Mouse (Mus musculus) WW6 (cell line): ENCODE results near the gene Naif1.

Experiments
- DNase-seq: peaks from one replicate; pipeline ENCODE4 v3.0.0-alpha.2; 2013; ENCODE audit warnings: low read depth, low spot score

Naif1 gene

GRCm38 (mm10) chr2:32449761-32450754 is at the start of gene Naif1:
Gene Naif1 (plus strand): TSS chr2:32450457.
- no peak for DNase-seq

GRCm38 (mm10) chr2:32404663-32405062 is 45.6 kb upstream of the Naif1 start:
- peak; percentile 94 for DNase-seq

- DNase-seq: no peak
Observed at GRCm38 (mm10) chr2:32407144-32407824, 43.0 kb upstream of the Naif1 start.

- DNase-seq: no peak
Observed at GRCm38 (mm10) chr2:32408429-32409424, 41.5 kb upstream of the Naif1 start.

GRCm38 (mm10) chr2:32411407-32411806 is 38.9 kb upstream of the Naif1 start:
- DNase-seq: no peak

DNA sequence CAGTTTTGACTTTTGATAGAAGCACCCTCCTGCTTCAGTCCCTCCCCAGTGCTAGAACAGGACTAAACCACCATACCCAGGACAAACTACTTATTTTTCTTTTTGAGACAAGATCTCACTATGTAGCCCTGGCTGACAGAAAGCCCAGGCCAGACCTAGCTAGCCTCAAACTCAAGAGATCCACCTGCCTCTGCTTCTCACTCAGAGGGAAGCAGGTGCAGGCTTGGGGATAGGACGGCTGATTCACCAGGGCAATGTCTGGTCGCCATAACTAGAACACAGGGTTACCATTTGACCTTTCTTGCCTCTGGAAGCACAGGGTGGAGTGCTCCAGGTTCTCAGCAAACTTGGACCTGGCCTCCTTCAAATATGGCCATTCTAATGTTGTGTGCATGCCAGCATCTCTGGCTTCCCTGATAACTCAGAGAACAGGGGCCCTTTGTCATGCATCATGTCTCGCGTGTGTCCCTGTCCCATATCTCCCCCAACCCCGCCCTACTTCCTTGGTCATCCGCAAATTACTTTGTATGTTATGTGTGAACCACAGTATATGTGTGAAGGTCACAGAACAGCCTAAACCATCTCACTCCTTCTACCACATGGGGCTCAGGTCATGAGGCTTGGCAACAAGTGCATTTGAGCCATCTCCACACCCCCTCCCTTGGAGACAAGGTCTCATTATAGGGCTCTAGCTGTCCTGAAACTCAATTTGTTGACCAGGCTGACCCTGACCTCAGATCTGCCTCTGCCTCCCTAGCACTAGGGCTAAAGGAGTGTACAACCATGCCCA is 37.3 kb upstream of the Naif1 start:
- DNase-seq: no peak

- DNase-seq: no peak
Observed at GRCm38 (mm10) chr2:32413936-32414335, 36.3 kb upstream of the Naif1 start.

GRCm38 (mm10) chr2:32415801-32416200 is 34.5 kb upstream of the Naif1 start:
- DNase-seq: no peak

DNA sequence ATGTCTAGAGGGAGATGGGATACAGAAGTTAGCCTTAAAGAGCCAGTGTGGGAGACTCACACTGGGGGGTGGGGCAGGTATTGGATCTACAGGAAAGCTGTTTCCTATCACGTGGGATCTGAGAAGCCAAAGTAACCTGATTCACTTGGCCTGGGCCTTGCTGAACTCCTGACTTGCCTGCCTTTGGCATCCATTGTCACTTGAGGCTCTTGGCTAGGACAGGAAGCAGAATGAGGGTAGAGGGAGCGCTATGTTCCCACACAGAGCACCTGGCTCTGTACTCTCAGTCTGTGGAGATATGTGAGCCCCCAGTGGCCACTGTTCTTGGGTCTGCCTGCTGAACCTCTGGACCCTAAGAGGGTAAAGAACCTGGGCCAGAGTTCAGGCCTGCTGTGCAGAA is 33.7 kb upstream of the Naif1 start:
- no peak for DNase-seq

- no peak for DNase-seq
Observed at GRCm38 (mm10) chr2:32417486-32417885, 32.8 kb upstream of the Naif1 start.

- DNase-seq: no peak
Observed at GRCm38 (mm10) chr2:32418430-32419151, 31.7 kb upstream of the Naif1 start.

GRCm38 (mm10) chr2:32419359-32419758 is 30.9 kb upstream of the Naif1 start:
- DNase-seq: no peak

DNA sequence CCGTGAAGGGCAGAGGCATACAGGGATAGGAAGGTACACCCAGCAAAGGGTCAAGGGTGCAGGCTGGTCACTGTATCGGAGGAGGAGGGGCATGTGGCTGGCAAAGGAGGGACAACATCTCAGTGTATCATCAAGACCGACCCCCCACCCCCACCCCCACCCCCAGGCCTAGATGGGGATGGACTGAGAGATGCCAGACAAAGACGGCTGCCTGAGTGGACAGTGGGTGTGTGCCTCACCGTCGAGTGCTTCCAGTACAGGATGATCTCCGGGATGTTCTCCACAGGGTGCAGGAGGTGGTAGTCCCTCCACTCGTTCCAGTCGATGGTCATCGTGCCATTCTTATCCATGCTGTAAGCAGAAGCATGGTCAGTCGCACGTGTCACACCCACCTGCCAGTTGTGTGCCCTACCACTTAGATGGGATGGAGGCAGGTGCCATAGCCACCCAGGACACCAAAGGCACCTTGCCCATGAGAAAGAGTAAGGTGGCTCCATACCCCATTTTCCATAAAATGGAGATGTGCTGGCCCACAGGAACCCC is 30.1 kb upstream of the Naif1 start:
- DNase-seq: no peak

- no peak for DNase-seq
Observed at GRCm38 (mm10) chr2:32420647-32421046, 29.6 kb upstream of the Naif1 start.

GRCm38 (mm10) chr2:32421851-32422251 is 28.4 kb upstream of the Naif1 start:
- DNase-seq: no peak

DNA sequence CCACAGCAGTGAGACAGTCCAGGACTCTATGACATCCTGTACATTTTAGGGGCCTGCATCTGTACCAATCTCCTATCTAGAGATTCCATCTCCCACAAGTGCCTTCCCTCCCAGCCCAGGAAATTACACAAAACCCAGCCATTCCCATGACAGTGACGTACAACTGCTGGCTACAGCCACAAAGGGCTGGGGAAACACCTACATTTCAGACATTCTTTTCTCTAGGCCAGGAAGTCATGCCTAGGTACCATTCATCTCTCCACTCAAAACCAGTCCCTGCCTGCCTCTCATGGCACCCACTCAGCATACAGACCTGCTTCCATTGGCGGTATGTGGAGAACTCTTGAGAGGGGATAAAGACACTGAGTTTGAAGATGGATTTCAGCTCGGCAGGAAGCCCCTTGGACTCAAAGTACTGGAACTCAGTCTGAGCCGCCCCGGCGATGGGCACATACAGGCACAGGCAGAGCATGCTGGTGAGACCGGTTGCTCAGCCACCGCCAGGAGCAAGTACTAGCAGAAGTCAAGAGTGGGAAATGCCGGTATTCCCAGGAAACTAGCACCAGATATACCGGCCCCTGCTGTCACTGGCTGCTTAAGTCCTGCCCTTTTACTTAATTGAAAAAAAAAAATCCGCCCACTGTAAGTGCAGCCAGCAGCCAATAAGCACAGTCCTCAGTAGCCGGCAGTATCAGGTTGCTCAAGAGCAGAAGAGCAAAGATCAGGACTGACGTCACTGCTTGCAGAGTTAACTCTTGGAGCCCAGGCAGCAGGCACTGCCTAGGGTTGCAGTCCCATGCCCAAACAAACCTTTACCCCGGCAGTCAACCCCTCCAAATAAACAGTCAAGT is 26.6 kb upstream of the Naif1 start:
- DNase-seq: peak; percentile 46

DNA sequence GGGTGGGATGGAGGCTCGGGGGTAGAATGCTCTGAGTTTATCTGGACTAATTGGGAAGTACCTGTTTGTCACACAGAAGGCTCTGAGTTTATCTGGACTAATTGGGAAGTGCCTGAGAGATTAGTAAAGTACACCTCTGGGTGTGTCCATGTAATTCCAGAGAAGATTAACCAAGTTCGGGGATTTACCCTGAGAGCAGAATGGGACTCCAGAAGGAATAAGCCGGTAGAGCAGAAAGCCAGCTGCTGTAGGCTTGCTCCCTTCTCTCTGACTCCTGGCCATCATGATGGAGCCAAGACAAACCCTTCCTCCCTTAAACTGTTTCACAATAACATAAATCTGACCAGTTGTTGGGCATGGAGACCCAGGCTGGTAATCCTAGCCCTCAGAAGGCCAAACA is 25.5 kb upstream of the Naif1 start:
- DNase-seq: no peak

DNA sequence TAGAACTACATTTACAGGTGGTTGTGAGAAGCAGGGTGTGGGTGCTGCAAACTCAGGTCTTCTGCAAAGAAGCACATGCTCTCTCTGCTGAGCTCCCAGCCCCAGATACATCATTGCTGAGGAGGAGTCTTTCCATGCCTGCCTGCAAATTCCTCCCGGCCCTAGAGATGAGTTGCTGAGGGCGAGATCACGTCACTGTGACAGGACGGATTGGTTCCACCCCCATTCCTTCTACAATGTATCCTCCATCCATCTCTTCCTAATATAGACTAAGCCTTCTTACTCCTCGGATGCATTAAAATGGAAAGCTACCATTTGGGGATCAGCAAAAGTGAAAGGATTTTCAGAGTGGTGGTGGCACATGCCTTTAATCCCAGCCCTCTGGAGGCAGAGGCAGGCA is 24.7 kb upstream of the Naif1 start:
- DNase-seq: no peak

GRCm38 (mm10) chr2:32426141-32426540 is 24.1 kb upstream of the Naif1 start:
- no peak for DNase-seq
